Mouse (Mus musculus) ovary, postnatal 36 days (tissue): ENCODE results near the gene Sirt4.
A peak's percentile ranks its signal among the peaks of the same experiment; 100 is the strongest.
"Not testable (repeated sequence)": the region's sequence is repeated elsewhere in the genome, so short reads cannot be mapped to it uniquely, and the experiment has no call there.

Experiments
- DNase-seq: peaks from one replicate; pipeline ENCODE4 v3.0.0; 2022; ENCODE audit warnings: low spot score, mixed read lengths

Sirt4 gene

DNA sequence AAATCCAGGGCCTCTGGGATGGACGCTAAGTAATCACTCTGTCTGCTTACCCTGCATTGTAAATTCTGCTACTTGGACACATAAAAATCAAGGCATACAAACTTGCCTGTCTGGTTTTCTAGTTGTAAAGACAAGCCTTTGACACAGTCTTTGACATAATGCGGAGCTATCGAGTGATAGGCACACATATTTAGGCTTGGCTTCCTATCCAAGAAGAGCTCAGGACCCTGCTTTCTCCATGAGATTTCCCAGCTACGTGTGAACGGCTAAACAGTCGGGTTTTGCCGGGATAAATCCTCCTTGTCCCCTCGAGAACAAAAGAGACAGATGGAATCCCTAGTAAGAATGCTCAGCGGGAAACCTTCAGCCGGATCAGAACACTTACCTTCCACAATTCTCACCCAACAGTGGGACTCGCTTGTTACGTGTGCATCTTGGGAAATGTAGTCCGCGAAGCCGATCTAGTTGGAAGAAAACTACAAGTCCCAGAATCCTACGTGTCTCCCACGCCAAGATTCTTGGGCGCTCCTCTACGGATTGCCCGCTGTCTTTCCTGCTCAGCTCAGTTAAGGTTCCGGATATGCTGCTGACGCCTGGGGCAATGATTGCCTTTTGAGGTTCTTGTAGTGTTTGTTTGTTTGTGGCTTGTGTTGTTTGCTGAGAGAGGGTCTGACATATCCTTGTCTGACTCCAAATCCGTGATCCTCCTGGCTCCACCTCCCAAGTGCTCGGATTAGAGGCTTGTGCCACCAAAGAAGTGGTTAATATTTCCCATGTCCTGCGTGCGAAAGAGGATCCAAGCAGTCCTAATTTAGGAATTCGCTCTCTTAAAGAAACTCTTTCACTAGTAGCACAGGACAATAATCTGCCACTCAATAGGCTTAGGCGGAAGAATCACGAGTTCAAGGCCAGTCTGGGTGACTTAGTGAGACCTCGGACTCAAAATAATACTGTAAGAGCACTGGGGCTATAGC is at the start of gene Sirt4:
Gene Sirt4 (minus strand): TSS at position 779 of the 974 bp plus-strand sequence.
- DNase-seq: peak; percentile 69

DNA sequence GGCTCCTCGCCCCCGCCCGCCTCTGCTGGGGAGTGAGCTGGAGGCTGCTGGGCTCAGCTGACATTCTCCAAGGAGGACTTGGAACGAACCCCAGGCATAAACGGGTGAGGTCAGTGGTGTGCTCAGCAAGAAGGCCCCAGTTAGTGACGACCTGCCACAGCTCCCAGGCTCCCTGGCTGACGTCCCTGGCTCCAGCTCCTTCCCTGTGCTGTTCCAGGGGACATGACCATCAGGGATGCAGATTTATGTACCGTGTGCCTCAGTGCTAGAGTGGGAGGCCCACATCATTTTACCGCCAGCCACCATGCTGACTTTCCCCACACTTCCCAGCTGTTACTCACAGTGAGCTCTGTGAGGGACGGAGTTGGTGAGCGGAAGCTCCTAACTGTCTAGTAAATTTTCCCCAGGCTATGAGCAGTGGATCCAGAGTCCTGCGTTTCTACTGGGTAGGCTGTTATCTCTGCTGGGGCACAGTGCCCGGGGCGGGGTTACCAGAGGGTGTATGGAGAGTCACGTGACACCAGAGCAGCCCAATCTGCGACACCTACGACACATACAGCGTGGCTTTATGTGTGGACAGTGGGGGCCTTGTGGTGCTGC is 47.2 kb upstream of the Sirt4 start:
- peak; percentile 83 for DNase-seq

DNA sequence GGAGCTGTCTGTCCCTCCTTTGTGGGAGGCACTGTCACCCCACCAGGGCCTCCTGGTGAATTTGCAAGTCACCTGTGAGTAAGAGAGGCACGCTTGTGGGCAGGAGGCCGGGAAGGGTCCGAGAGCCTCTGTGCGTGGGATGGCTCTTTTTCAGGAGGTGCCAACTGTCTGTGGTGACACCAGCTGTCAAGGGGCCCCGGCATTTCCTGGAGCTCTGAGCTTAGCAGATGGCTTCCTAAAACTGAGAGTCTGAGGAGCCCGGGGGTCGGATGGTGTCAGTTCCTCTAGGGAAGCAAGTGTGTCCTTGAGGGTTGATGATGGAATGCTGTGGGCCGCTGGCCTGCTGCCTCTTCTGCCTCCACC is 45.9 kb upstream of the Sirt4 start:
- no peak for DNase-seq

DNA sequence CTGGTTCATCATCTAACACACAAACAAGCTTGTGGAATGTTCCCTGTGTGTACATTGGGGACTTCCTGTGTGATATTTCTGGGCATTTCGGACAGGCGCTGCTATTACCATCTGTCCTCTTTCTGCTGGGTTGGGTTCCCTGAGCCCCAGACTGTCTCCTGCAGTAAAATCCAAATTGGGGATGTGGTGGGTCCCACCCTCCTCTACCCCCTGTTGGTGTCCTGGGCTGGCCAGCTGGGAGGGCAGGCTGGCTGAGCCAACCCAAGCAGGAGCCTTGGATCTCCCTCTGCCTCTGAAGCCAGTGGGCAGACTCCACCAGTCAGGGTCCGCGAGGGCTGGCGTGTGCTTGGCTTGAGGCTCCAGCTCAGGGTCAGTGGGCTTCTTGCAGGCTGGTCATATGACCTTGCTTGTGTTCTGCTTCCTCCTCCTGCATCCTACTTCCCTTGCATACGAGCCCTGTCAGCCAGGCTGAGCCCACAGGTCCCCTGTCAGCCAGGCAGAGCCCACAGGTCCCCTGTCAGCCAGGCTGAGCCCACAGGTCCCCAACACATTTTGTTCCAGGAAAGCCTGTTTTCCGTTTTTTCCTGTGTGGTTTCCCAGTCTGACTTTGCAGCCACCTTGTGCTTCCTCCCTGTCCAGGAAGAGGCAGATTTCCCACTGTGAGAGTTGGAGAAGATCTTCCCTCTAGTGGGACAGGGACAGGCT is 45.4 kb upstream of the Sirt4 start:
- DNase-seq: no peak

DNA sequence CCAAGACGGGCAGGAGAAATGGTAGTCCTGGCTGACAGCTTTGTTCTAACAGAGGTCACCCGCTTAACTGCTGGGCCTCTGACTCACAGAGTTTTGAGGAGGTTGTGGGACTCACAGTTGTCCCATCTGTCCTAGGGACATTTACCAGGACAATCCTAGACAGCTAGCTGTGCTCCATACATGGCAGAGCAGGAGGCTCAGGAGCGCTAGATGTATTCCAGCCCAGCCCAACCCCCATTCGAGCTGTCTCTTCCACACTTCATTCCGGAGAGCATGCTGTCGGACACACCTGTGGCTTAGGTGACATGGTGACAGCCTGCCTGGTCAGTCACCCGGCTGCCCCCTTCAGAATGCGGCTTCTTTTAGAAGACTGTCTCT is 44.8 kb upstream of the Sirt4 start:
- DNase-seq: no peak

DNA sequence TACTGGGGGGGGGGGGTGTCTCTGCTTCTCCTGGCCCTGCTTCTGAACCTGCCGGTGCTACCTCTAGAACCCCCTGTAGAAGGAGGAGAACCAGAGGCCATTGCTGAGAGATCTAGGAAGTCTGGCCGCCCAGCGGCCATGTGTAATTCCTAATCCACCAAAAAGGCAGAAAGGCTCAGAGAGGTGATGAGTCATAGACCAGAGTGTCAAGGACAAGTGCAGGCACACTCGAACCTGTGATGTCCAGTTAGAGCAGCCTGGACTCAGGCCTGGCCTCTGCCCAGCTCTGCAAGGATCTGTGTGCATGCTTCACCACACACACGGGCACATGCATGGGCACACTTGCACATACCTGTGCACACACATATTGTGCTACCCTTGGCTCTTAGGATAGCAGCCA is 43.6 kb upstream of the Sirt4 start:
- DNase-seq: no peak

DNA sequence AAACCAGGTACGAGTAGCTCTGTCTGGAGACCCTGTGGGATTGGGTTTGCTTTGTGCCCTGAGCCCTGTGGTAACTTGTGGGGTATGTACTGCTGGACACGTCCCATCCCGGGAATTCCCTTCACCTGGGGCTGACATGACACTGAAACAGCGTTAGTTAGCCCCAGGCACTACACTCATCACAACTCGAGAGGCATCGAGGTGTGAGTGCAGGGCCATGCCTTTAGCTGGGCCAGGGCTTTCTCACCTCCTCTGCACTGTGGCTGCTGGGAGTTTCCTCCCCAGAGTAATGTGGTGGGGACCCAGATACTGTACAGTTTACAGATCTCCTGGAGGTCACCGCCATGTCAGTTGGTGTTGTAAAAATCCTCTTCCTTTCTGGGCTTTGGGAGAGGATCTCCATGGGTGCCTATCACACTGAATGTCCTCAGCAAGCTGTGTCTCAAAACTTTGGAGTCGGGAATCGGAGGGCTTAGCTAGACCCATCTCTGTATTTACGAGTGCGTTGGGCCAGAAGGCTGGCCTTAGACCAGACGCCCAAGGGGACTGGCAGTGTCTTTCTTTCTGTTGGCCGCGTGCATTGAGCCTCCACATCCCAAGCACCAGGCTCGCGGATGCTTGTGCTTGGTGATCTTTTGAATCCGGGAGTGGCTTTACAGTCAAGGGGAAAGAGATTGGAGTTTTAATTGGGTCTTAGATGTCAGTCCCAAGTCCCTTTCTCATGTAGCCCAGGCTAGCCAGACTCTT is 42.1 kb upstream of the Sirt4 start:
- no peak for DNase-seq

DNA sequence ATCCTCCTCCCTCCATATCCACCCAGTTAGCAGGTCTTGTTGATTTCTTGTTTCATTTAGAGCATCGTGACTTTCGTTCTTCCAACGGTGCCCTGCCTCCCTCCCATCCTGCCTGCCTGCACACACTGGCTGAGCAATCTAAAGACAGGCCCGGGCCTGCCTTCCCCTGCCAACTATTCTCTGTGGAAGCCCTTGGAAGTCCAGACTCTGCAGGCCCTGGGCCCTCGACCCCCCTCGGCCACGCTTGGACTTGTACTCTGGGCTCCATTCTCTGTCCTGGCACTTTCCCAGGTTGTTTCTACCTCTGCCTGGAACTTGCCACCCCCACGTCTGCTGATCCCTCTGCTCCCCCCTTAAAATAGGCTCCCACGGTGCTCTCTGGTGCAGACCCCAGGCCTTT is 41.4 kb upstream of the Sirt4 start:
- DNase-seq: no peak

DNA sequence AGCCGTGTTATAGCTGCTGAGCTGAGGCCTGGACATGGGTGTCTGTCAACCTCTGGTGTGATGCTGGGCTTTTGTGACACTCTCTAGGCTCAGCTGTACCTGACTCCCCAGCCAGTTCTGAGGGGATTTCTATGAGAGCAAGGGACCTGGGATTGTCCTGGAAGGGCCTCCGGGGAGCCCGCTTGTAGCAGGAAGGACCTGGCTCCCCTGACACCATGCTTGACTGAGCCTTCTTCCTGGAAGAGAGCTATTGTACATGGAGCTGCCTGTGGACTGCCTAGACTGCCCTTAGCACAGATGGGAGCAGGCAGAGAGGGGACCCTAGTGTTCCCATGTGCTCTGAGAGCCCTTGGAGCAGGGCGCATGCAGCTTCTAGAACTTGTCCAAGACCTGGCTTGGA is 40.9 kb upstream of the Sirt4 start:
- DNase-seq: no peak

DNA sequence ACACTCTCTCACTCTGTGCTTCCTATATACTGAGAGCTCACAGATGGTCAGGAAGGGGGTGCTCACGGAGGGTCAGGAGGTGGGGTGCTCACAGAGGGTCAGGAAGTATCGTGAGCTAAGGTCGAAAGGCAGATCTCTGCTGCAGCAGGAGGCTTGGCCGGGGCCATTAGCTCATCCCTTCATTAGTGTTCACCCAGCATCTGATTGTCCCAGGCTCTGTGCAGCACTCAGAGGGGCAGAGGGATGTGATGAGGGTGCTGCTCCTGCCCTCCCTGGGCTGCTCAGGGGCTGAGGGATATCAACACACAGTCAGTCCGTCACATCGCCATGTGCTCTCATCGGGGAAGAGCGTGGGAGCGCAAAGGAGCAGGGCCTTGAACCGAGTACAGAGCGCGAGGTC is 39.9 kb upstream of the Sirt4 start:
- no peak for DNase-seq

DNA sequence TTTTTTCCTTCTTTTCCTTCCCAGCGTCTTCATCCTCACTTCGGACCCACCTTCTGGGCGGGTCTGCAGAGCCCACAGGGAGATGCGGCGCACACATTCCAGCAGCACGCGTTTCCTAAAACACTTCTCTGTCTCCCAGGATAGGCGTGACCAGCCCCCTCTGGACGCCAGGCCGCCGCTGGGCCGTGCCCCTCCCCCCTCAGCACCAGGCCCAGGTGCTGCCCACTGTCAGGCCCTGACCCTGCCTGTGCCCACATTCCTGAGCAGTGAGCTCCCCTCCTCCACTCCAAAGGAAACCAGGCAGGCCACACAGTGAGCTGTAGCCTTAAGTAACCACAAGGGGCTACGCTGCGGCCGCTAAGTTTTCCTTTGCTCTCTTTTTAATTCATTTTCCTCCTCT is 39.4 kb upstream of the Sirt4 start:
- DNase-seq: no peak

DNA sequence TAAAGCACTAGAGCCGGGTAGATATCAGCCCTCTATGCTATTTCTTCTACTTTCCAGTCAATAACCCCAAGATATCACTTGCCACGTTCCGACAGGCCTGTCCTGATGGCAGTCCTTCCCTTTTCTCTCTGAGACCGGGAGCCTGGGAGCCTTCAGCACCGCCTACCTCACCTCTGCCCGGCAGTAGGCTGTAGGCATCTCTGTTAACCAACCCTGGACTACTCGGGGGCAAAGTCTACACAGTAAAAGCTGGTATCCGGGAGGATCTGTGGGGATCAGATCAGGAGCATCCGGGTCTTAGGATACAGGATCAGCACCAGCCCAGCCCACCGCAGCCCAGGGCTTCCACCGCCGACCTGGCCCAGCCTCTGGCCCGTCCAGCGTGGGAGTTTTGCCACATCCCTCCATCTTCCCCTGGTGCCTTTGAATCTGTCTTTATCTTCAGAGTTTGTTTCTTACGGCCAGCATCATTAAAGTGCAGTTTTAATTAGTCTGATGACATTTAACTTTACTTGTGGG is 38.5 kb upstream of the Sirt4 start:
- no peak for DNase-seq

DNA sequence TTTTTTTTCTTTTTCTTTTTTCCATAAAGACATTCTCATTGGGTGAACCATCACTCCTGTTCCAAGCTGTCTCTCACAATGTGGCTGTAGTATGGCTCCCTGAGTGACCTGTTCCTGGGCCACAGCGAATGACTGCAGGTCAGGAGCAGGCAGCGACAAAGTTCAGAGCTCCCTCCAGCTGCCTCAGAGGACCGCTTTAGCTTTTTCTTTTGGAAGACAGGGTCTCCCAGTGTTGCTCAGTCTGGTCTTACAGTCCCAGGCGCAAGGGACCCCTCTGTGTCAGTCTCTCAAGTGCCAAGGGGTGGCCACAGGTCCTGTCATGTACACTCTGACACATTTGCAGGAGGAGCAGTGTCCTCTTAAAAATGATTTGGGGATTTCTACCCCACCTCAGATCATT is 38.0 kb upstream of the Sirt4 start:
- DNase-seq: no peak

DNA sequence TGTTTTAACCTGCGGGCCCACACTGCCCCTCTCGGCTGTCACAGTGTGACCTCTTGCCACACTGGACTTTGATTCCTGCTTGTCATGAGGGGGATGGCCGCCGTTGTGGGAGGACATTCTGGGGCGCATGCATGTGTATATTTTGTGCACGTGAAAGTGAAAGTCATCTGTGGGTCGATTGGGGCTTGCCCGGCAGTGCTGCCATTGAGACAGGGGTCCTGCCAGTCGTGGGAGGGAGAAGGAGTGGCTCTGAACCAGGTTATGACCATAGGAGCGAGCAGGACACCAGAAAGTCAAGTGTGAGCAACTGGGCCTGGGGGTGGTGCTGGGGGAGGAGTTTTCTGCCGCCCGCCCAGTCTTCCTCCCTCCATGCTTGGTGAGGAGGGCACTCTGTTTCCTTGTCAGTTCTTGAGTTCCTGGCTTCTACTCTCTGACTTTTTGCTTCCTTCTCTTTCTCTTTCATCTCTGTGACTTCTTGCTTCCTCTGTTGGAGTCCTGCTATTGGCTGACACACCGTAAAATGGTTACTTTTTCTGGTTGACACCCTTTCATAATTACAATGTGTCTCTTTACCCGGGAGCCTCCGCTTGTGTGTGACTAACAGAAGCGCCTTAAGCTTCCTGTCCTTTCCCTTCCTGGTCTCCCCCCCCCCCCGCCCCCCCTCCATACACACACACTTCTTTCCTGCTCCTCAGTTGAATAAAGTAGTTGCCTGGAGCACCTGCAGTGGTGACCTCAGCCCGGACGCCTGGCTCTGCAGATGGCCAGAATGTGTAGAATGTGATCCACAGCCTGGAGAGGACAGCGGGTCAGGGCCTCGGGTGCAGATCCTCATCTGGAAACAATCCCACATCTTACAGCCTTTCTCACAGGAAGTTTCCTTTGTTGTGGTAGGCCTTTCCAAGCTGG is 37.3 kb upstream of the Sirt4 start:
- no peak for DNase-seq

DNA sequence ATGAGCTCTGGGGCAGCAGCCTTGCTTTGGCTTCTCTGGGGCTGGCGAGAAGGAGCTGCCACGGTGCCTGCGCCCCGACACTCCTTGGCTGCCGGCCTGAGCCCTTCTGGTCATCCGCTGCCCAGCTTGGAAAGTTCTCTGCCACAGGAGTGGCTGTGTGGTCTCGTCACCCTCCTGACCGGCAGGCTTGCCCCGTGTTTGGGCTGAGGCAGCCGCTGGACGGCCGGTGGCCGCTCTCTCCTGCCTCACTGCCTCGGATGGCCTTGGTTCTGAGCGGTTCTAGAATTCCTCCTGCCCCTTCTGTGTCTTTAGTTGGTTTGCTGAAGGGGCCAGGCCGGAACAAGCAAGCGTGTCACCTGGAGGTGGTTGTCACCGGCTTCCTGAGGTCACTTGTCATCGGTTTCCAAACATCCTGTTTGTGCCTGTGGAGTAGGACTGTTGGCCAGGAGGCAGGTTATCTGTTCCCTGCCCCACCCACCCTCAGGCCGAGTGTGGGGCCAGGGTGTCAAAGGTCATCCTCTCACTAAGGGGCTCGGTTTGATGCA is 35.9 kb upstream of the Sirt4 start:
- no peak for DNase-seq

DNA sequence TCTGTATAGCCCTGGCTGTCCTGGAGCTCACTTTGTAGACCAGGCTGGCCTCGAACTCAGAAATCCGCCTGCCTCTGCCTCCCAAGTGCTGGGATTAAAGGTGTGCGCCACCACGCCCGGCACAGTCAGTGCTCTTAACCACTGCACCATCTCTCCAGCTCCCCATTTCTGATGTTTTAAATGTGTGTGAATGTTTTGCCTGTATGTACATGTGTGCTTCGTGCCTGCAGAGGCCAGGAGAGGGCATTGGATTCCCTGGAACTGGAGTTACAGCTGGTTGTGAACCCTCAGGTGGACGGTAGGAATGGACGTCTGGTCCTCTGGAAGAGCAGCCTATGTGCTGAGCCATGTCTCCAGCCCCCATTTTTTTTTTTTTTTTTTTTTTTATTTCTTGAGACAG is 33.7 kb upstream of the Sirt4 start:
- DNase-seq: not testable (repeated sequence)

DNA sequence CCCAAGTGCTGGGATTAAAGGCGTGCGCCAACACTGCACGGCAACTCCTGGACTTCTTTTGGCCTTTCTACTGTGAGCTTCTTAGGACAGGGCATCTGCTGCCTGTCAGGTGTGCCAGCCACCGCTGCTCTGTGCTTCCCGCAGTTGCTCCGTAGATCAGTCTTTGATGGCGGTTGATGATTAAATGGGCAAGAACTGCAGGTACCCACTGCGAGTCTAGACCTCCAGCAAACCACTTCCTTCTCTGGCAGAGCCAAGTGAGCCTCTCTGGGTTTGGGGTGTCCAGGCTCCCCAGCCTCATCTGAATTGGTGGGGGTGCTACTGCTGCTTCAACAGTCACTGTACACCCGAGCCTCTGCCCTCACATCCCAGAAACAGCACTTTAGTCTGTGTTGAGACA is 33.0 kb upstream of the Sirt4 start:
- no peak for DNase-seq

DNA sequence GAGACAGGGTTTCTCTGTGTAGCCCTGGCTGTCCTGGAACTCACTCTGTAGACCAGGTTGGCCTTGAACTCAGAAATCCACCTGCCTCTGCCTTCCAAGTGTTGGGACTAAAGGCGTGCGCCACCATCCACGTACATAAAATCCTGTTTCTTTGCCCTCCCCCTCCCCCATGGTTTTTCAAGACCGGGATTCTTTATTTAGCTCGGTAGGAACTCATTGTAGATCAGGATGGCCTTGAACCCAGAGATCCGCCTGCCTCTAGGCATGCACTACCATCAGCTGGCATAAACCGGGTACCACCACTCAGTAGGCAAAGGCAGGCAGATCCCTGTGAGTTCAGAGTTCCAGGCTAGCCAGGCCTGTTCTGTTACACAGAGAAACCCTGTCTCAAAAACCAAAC is 32.4 kb upstream of the Sirt4 start:
- DNase-seq: no peak

DNA sequence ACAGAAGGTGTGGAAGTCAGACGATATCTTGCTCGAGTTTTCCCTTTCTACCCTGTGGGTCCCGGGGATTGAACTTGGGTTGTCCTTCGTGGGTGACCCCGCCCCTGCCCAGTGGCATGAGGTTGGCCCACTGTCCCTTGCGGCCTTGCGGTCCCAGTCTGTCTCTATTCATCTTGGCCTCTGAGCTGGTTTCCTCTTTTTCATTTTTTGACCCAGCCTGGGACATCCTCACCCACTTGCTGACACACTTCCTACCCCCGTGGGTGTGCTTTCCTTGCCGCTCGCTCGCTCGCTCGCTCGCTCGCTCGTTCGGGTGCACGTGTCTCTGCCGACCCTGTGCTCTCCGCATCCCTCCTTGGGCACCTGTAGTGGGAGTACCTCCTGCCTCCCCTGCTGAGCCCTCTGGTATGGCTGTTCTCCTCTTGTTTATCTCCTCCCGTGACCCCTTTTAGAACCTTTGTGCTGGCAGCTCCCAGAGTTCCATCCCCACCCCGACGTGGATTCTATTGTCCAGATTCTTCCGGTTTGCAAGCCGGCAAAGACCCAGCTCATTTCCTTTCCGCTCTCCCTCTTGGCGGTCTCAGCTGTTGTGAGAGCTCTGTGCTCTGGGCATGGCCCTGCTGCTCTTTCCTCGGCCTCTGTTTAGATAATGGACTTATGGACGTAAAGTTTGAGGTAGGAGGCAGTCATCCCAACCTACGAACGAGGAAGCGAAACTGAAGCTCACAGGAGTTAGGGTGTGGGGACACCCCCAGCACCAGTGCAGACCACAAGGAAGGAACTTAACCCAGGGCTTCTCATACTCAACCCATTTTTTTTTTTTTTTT is 31.8 kb upstream of the Sirt4 start:
- DNase-seq: no peak
